Comparison of ENCODE assay signal across 27 mouse cellular contexts in the genomic region with DNA sequence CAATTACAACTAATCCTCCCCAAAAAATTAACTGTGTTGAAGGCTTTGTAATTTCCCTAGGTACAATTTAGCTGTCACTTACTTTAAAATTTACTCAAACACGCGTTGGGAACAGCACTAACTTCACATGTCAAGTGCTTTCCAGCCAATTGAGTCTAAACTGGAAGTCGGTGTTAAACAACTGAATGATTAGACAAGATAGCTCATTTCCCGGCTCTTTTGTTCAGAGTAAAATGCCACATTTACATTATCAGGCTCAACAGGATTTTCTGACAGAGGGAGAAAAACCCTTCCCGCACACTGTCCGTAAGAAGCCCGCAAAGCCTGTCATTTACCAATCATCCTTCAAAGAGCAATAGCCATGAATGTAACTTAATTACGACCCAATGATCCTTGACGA. TPM values are rescaled to one million over a fixed set of nuclear protein-coding genes. Genes with fewer than 3 reads are reported as not detected.
DNase-seq lines count a peak whose midpoint lies in the region; ATAC-seq lines count a peak whose summit lies in the region.
"Had no signal": no experiment of that assay in that cellular context is flagged by ENCODE, and none has a peak within 500 bp of the region (broad histone marks: within the 10 kb centered on the region; RNA-seq: fewer than 3 reads in every experiment).

No protein-coding gene starts in this region.

- H3K27ac ChIP-seq in midbrain, embryonic 14.5 days (replicated peaks; ENCODE audit: low read depth, low read length), result no peak overlapping the region
- no peak overlapping the region for H3K27ac ChIP-seq in midbrain, embryonic 16.5 days (ENCODE audit: low read length)
- H3K27ac ChIP-seq: embryonic facial prominence, embryonic 12.5 days; embryonic facial prominence, embryonic 15.5 days; forebrain, embryonic 15.5 days; heart, embryonic 15.5 days; hindbrain, embryonic 10.5 days; hindbrain, embryonic 13.5 days had no signal

- no peak overlapping the region for H3K4me3 ChIP-seq in midbrain, embryonic 14.5 days (replicated peaks; ENCODE audit: low read depth, low read length)
- no peak overlapping the region for H3K4me3 ChIP-seq in midbrain, embryonic 16.5 days (ENCODE audit: low read depth, low read length)
- H3K4me3 ChIP-seq: embryonic facial prominence, embryonic 12.5 days; embryonic facial prominence, embryonic 15.5 days; forebrain, embryonic 15.5 days; heart, embryonic 12.5 days; heart, embryonic 15.5 days; hindbrain, embryonic 10.5 days; hindbrain, embryonic 13.5 days had no signal

- DNase-seq in heart, adult 11 months, result peak; percentile 33
- no peak for DNase-seq in heart, adult 9 months (ENCODE audit: low spot score in 2 of 2)
- DNase-seq in midbrain, embryonic 14.5 days, result peak; percentile 39
- peak; percentile 59 for DNase-seq in R1 (ENCODE audit: low read depth, low spot score)
- no peak for DNase-seq in ovary, adult 18-20 months (ENCODE audit: low spot score)
- DNase-seq in thymus, postnatal 36 days, result no peak
- DNase-seq: adrenal gland, postnatal 10 days; adrenal gland, postnatal 36 days; B cell, adult 2 months; cerebellum, adult 11 months; cerebellum, adult 2 months; cerebellum, adult 9-11 months; cerebellum, postnatal 25 days; gastrocnemius, postnatal 10 days; gastrocnemius, postnatal 36 days; heart, postnatal 10 days; heart, postnatal 36 days had no signal

- 46% methylated on average over 9 of the region's 9 CpGs for WGBS in midbrain, embryonic 14.5 days
- 48% methylated on average over 9 of the region's 9 CpGs for WGBS in midbrain, embryonic 16.5 days

- no peaks in the 10 kb centered on the region for H3K9me3 ChIP-seq in midbrain, embryonic 14.5 days (ENCODE audit: control insufficient read depth, low read length)
- no peaks in the 10 kb centered on the region for H3K9me3 ChIP-seq in midbrain, embryonic 16.5 days (replicated peaks; ENCODE audit: control insufficient read depth, low read length, poor library complexity, severe bottlenecking)
- H3K9me3 ChIP-seq: embryonic facial prominence, embryonic 12.5 days; embryonic facial prominence, embryonic 15.5 days; forebrain, embryonic 15.5 days; heart, embryonic 12.5 days; heart, embryonic 15.5 days; hindbrain, embryonic 10.5 days; hindbrain, embryonic 13.5 days had no signal

- H3K27me3 ChIP-seq in midbrain, embryonic 14.5 days (ENCODE audit: control insufficient read depth, insufficient read depth, low read length), result no peaks in the 10 kb centered on the region
- no peaks in the 10 kb centered on the region for H3K27me3 ChIP-seq in midbrain, embryonic 16.5 days (ENCODE audit: control insufficient read depth, insufficient read depth, low read depth, low read length)
- H3K27me3 ChIP-seq: CH12.LX; embryonic facial prominence, embryonic 12.5 days; embryonic facial prominence, embryonic 15.5 days; forebrain, embryonic 15.5 days; heart, embryonic 12.5 days; heart, embryonic 15.5 days; hindbrain, embryonic 13.5 days had no signal

- no peak for ATAC-seq in midbrain, embryonic 14.5 days (ENCODE audit: low FRiP score, low TSS enrichment)
- no peak for ATAC-seq in midbrain, embryonic 16.5 days
- ATAC-seq: forebrain, embryonic 15.5 days; hindbrain, embryonic 16.5 days had no signal

- no peak overlapping the region for H3K4me2 ChIP-seq in midbrain, embryonic 14.5 days (ENCODE audit: low read length)
- no peak overlapping the region for H3K4me2 ChIP-seq in midbrain, embryonic 16.5 days (ENCODE audit: low read length)
- H3K4me2 ChIP-seq: embryonic facial prominence, embryonic 12.5 days; embryonic facial prominence, embryonic 15.5 days; forebrain, embryonic 15.5 days; heart, embryonic 12.5 days; heart, embryonic 15.5 days; hindbrain, embryonic 13.5 days had no signal

- H3K36me3 ChIP-seq in midbrain, embryonic 14.5 days (ENCODE audit: control insufficient read depth, insufficient read depth, low read length), result peaks cover under 1% of the 10 kb centered on the region; the same call in 1 of the 2 replicates
- H3K36me3 ChIP-seq in midbrain, embryonic 16.5 days (ENCODE audit: control insufficient read depth, insufficient read depth, low read length), result 0 out of 2 replicates have a peak, but pooled peaks cover under 1% of the 10 kb centered on the region
- H3K36me3 ChIP-seq: forebrain, embryonic 15.5 days; hindbrain, embryonic 13.5 days had no signal

- no peak overlapping the region for H3K9ac ChIP-seq in midbrain, embryonic 14.5 days (replicated peaks; ENCODE audit: low read length)
- no peak overlapping the region for H3K9ac ChIP-seq in midbrain, embryonic 16.5 days (ENCODE audit: low read depth, low read length)
- H3K9ac ChIP-seq: embryonic facial prominence, embryonic 12.5 days; embryonic facial prominence, embryonic 15.5 days; forebrain, embryonic 15.5 days; heart, embryonic 12.5 days; heart, embryonic 15.5 days; hindbrain, embryonic 13.5 days had no signal

- peaks cover 19% of the 10 kb centered on the region for H3K4me1 ChIP-seq in midbrain, embryonic 14.5 days (ENCODE audit: control insufficient read depth, insufficient read depth, low read length)
- H3K4me1 ChIP-seq in midbrain, embryonic 16.5 days (ENCODE audit: control insufficient read depth, insufficient read depth, low read length), result peaks cover 9% of the 10 kb centered on the region; the same call in 1 of the 2 replicates
- H3K4me1 ChIP-seq: embryonic facial prominence, embryonic 12.5 days had no signal

RNA-seq across cellular contexts. Expression of a gene that starts 45.6 kb away (rescaled TPM):
- polyA plus RNA-seq in midbrain, embryonic 14.5 days (2014; fragmentation: Nextera tagmentation; extraction: Ambion mirVana), result 36.4 and 51.4 TPM in 2 replicates
- polyA plus RNA-seq in midbrain, embryonic 16.5 days (2015; fragmentation: Nextera tagmentation; extraction: Ambion mirVana), result 47.5 and 51.0 TPM in 2 replicates

Comparison
In these comparisons a context has a peak if more than half of its experiments do, and no peak if none do; other contexts are left out.
1. DNase-seq: peak in heart, adult 11 months (single experiment), midbrain, embryonic 14.5 days (single experiment) and R1 (single experiment); none in heart, adult 9 months (0 of 2), ovary, adult 18-20 months (single experiment) and thymus, postnatal 36 days (0 of 2).